Mouse (Mus musculus) cerebellum, adult 11 months (tissue): ENCODE results near the gene Srrm1.

Source experiments
- DNase-seq: peaks from one replicate; pipeline ENCODE4 v3.0.0; 2022

Gene Srrm1

DNA sequence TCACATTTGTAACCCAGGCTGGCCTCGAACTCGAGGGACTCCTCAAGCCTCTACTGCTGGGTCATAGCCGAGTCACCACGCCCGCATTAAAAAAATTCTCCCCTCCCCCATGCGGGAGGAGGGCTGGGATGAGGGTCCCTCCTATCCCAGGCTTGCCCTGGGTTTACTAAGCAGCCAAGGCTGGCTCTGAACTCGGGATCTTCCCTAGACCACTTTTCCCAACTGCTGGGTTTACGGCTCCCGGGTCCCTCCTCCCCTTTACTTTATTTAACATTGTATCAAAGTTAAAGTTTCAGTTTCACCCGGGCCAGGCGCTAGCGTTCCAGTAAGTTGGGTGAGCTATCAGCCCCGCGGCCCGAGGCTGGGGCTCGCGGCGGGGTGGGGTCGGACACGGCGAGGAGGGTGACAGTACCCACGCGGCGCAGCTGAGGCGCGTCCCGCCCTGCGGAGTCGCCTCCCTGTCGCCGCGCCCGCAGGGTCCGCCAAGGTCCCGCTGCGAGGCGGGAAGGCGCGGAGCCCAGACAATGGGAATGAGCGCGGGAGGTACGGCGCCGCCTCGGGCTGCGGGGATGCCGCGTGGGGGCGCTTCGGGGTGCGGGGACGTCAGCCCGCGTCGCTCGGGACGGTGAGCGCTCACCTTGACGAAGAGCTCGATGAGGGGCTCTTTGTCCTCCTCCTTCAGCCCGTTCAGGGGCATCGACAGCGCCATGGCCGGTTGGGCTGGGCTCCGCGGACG, 81.1 kb downstream of the Srrm1 start:
- DNase-seq, result peak; percentile 23

DNA sequence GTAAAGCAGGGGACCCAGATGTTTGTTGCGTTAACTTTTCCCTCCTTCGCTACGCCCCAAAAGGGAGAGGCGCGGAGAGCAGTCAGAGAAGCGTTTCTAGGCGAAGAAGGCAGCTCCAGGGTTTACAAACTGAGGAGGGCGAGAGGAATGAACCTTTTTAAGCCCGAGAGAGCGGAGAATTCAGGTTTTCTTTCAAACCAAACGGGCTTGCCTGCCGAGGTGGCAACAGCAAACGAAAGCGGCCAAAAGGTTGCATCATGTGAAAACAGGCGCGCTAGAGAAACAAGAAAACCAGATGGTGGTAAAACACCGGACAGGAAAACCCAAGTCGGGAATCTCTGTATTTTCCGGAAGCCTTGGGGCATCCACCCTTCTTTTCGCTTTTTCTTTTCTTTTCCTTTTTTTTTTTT, 81.7 kb downstream of the Srrm1 start:
- no peak for DNase-seq
